Mouse (Mus musculus) kidney, postnatal 0 days (tissue): ENCODE measurements around the gene Josd2. TPM values are rescaled to one million over a fixed set of nuclear protein-coding genes. Genes with fewer than 3 reads are reported as not detected.

ENCODE experiments used
- ATAC-seq: fragments of 200-750 bp; cut with Nextera tagmentation; replicated peaks from 2 replicates; pipeline ENCODE4 v1.8.0; 2017; ENCODE audit warnings: low read depth, moderate number of reproducible peaks, moderate TSS enrichment, moderate library complexity; ENCODE audit not compliant: low FRiP score
- DNase-seq: peaks from one replicate; pipeline ENCODE4 v3.0.0-alpha.2; 2016; ENCODE audit warnings: low spot score
- H3K27ac ChIP-seq: fragments of 300-500 bp; sonication (generic); 2 replicates; pipeline ENCODE4 v1.5.1; 2014; ENCODE audit warnings: mild to moderate bottlenecking
- H3K27me3 ChIP-seq: fragments of 300-500 bp; sonication (generic); 2 replicates; pipeline ENCODE4 v1.6.1; 2014; ENCODE audit warnings: low read length, mixed read lengths; ENCODE audit not compliant: insufficient read depth
- H3K36me3 ChIP-seq: fragments of 300-500 bp; sonication (generic); 2 replicates; pipeline ENCODE4 v1.6.1; 2014; ENCODE audit warnings: low read length, mixed read lengths; ENCODE audit not compliant: insufficient read depth
- H3K4me1 ChIP-seq: fragments of 300-500 bp; sonication (generic); replicated peaks from 2 replicates; pipeline ENCODE4 v1.6.1; 2014; ENCODE audit warnings: antibody characterized with exemption, low read length, mixed read lengths; ENCODE audit not compliant: insufficient read depth
- H3K4me2 ChIP-seq: fragments of 300-500 bp; sonication (generic); 2 replicates; pipeline ENCODE4 v1.6.1; 2014; ENCODE audit warnings: mild to moderate bottlenecking, low read length, moderate library complexity, mixed read lengths
- H3K4me3 ChIP-seq: fragments of 300-500 bp; sonication (generic); replicated peaks from 2 replicates; pipeline ENCODE4 v1.5.1; 2014; ENCODE audit warnings: low read depth, low read length
- H3K9ac ChIP-seq: fragments of 300-500 bp; sonication (generic); 2 replicates; pipeline ENCODE4 v1.6.1; 2014; ENCODE audit warnings: low read depth, low read length
- H3K9me3 ChIP-seq: fragments of 300-500 bp; sonication (generic); replicated peaks from 2 replicates; pipeline ENCODE4 v1.6.1; 2016; ENCODE audit warnings: low read length, inconsistent platforms, mixed read lengths
- CTCF ChIP-seq: IDR thresholded peaks from 2 replicates; pipeline ENCODE4 v1.5.1; 2016; ENCODE audit warnings: antibody characterized with exemption, low read depth, mild to moderate bottlenecking, moderate library complexity
- WGBS: fragments of 180-500 bp; shearing (Covaris S2); extraction: QIAGEN DNeasy Blood & Tissue Kit; methylation state at CpG from one replicate; pipeline ENCODE4 v1.1.7; 2014; 5-methylcytosine and 5-hydroxymethylcytosine counted together
- polyA plus RNA-seq: library from polyadenylated mRNA; unstranded; fragments of >200 nt; fragmentation: Nextera tagmentation; extraction: Ambion mirVana; gene quantifications from 2 replicates; pipeline ENCODE4 v1.2.1, GENCODE M21; 2015

The Josd2 gene
- polyA plus RNA-seq, 1 experiment from 2014 or later, result 51.1 TPM

GRCm38 (mm10) chr7:44464511-44464910 lies 3.3 kb upstream of the Josd2 start:
- DNase-seq (no peak), ATAC-seq (no peak)
- no peak overlapping the region for H3K4me2 ChIP-seq
- no peaks in the 10 kb centered on the region for H3K36me3 ChIP-seq
- peaks cover 12% of the 10 kb centered on the region; the same call in 1 of the 2 replicates for H3K4me1 ChIP-seq
- no peaks in the 10 kb centered on the region for H3K9me3 ChIP-seq
- no peak for TF ChIP-seq CTCF
- no peak overlapping the region for H3K4me3 ChIP-seq
- H3K27me3 ChIP-seq, result peaks cover 28% of the 10 kb centered on the region
- no peak overlapping the region for H3K9ac ChIP-seq
- 31% methylated on average over 4 of the region's 4 CpGs for WGBS
- H3K27ac ChIP-seq, result no peak overlapping the region

- DNase-seq, result no peak
These were observed 2.7 kb upstream of the Josd2 start, which contains the start of gene Aspdh for GRCm38 (mm10) chr7:44465111-44465510. Aspdh (plus strand) TSS chr7:44465391.

GRCm38 (mm10) chr7:44466006-44466887 lies 1.5 kb upstream of the Josd2 start:
- Histone ChIP-seq H3K27ac (no peak overlapping the region), H3K4me2 (no peak overlapping the region), H3K4me1 (peaks cover 12% of the 10 kb centered on the region; the same call in 1 of the 2 replicates), H3K36me3 (no peaks in the 10 kb centered on the region), H3K9ac (no peak overlapping the region), H3K4me3 (no peak overlapping the region), H3K9me3 (no peaks in the 10 kb centered on the region), H3K27me3 (peaks cover 21% of the 10 kb centered on the region)
- TF ChIP-seq CTCF, result no peak
- ATAC-seq, result no peak
- DNase-seq, result no peak
- 80% methylated on average over 10 of the region's 10 CpGs for WGBS

More at GRCm38 (mm10) chr7:44465111-44465510, 2.7 kb upstream of the Josd2 start, which contains the start of gene Aspdh:
- ATAC-seq, result no peak
- H3K4me2 ChIP-seq, result no peak within 1 kb of the TSS
- no peak within 1 kb of the TSS for H3K27ac ChIP-seq
- peaks cover 12% of the 10 kb centered on the region; the same call in 1 of the 2 replicates for H3K4me1 ChIP-seq
- no peaks in the 10 kb centered on the region for H3K36me3 ChIP-seq
- no peak for TF ChIP-seq CTCF
- no peak within 1 kb of the TSS for H3K4me3 ChIP-seq
- no peak within 1 kb of the TSS for H3K9ac ChIP-seq
- peaks cover 28% of the 10 kb centered on the region for H3K27me3 ChIP-seq
- WGBS, result 65% methylated on average over 2 of the region's 2 CpGs
- H3K9me3 ChIP-seq, result no peaks in the 10 kb centered on the region

GRCm38 (mm10) chr7:44466888-44467311 lies 880 bp upstream of the Josd2 start:
- no peak overlapping the region for H3K4me3 ChIP-seq
- no peak for ATAC-seq
- 82% methylated on average over 16 of the region's 16 CpGs for WGBS

GRCm38 (mm10) chr7:44468644-44469285 lies 985 bp downstream of the Josd2 start:
- Histone ChIP-seq H3K9ac (peak overlapping the region; percentile 69; the same call in 1 of the 2 replicates), H3K36me3 (no peaks in the 10 kb centered on the region), H3K4me1 (0 out of 2 replicates have a peak, but pooled peaks cover 7% of the 10 kb centered on the region), H3K4me3 (peak overlapping the region; percentile 66), H3K4me2 (peak overlapping the region; percentile 65), H3K9me3 (no peaks in the 10 kb centered on the region), H3K27me3 (no peaks in the 10 kb centered on the region), H3K27ac (no peak overlapping the region)
- DNase-seq (no peak), ATAC-seq (no peak)
- no peak for TF ChIP-seq CTCF
- 69% methylated on average over 15 of the region's 15 CpGs for WGBS

More at GRCm38 (mm10) chr7:44466888-44467311, 880 bp upstream of the Josd2 start:
- no peaks in the 10 kb centered on the region for H3K36me3 ChIP-seq
- H3K9me3 ChIP-seq, result no peaks in the 10 kb centered on the region
- H3K4me1 ChIP-seq, result peaks cover 12% of the 10 kb centered on the region; the same call in 1 of the 2 replicates
- H3K4me2 ChIP-seq, result no peak overlapping the region
- no peak overlapping the region for H3K9ac ChIP-seq
- peaks cover 15% of the 10 kb centered on the region for H3K27me3 ChIP-seq
- no peak for DNase-seq
- TF ChIP-seq CTCF, result no peak
- no peak overlapping the region for H3K27ac ChIP-seq
